Mouse (Mus musculus) adipose tissue, adult 10 weeks (tissue): ENCODE results near the gene Mfng. TPM values are rescaled to one million over a fixed set of nuclear protein-coding genes. Genes with fewer than 3 reads are reported as not detected.

ENCODE experiments used
- polyA plus RNA-seq: library from polyadenylated mRNA; stranded (reverse); fragments of 350-450 nt; fragmentation: Illumina TruSeq; extraction: RNeasy Lipid Tissue Mini Kit (QIAGEN cat#74804); gene quantifications from one replicate; pipeline ENCODE4 v1.2.3, GENCODE M21; 2014; ENCODE audit warnings: low read depth, low replicate concordance

Gene Mfng
- polyA plus RNA-seq: 38.6 TPM

DNA sequence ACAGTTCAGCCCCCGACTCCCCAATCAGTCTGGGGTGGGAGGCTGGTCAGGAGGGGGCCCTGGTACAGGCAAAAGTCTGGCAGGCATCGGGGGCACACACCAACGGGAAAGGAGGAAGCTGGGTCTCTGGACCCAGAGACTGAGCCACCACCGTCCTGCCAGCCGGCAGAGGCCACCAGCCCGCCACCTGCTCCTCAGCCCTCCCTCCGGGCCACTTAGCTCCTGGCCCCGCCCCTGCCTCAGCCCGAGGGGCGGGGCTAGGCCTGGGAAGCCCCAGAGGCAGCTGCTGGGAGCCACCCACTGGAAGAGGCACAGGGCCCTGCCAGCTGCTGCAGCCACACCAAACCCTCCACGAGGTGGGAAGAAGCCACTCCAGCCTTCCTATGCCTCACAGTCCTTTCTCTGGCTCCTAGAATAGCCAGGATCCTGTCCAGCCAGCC lies at the start of gene Mfng:
TSS of gene Mfng (minus strand) at position 186 of the 440 bp plus-strand sequence.

DNA sequence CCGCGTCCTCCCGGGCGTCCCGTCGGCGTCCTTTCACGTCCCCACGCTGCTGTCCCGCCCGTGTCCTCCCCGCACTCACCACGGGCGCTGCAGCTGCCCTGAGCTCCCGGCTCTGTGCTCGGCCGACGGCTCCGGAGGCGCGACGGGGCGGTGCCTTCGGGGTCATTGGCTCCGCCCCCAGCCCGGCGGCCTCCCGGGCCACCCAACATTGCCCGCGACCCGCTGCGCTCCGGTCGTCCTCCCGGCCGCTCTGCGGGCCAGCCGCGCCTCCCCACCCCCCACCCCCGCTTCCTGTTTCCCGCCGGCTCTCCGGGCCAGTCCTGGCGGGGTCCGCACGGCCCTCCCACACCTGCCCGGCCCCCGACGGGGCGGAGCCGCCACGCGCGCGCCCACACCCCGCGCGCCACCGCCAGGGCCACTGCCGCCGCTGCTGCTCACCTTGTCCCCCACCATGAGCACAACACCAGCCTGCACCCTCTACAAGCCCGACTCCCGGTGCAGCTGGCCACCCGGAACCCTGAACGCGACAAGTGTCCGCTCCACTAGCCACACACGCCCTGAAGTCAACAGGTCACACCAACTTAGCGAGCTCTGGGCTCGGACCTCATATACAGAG lies 29.6 kb upstream of the Mfng start, which contains the start of gene Card10:
TSS of gene Card10 (minus strand) at position 267 of the 616 bp plus-strand sequence.

DNA sequence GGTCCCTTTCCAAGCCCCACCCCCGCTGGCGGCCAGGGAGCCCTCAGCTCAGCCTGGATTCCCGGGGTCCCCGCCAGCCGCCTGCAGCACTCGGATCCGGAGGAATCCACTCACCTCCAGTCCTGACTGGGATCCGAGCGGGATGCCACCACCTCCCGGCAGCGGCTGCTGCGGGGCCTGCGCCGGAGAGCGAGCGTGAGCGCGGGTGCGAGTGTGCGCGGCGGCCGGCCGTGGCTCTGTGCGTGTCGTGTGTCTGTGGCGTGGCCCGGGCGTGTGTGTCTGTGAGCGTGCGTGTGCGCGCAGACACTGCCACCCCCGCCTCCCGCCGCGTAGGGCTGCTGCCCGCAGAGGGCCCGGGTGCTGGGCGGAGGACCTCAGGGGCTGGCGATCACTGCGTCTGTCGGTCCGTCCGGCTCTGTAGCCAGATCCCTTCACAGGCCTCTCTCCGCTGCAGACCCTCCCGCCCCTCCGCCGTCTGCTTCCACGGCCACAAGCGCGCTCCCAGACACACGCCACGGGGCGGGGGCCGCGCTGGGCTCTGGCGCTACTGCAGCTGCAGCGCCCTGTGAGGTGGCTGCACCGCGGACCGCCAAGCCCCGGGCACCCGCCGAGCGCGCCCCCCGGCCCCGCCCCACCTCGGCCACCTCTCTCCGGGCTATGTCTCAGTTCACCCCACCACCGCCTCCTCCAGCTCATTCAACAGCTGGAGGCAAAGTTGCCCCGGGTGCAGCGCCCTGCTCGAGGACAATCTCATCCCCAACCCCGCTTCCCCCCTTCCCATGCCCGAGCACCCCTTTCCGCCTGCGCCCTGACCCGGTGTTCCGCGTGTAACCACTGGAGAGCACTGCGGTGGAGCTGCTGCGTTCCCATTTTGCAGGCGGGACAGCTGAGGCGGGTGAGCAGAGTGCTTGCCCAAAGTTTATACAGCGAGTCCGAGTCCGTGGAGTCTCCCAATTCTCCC lies 54.7 kb downstream of the Mfng start, which contains the start of gene Elfn2:
TSS of gene Elfn2 (minus strand) at position 482 of the 961 bp plus-strand sequence.

Other genes starting within 250 kb of the Mfng start
- 14.7 TPM for gene C1qtnf6, start 242.1 kb downstream of the Mfng start, polyA plus RNA-seq
- not detected for gene Sstr3, start 228.8 kb downstream of the Mfng start, polyA plus RNA-seq
- 9.9 TPM for gene Rac2, start 200.7 kb downstream of the Mfng start, polyA plus RNA-seq
- 28.4 TPM for gene Cyth4, start 176.4 kb downstream of the Mfng start, polyA plus RNA-seq
- gene Elfn2, start 54.7 kb downstream of the Mfng start, polyA plus RNA-seq: 0.46 TPM
- gene Card10, start 29.6 kb upstream of the Mfng start, polyA plus RNA-seq: 22.6 TPM
- gene Cdc42ep1, start 69.1 kb upstream of the Mfng start, polyA plus RNA-seq: 41.9 TPM
- 4.6 TPM for gene Lgals2, start 82.1 kb upstream of the Mfng start, polyA plus RNA-seq
- gene Gga1, start 103.7 kb upstream of the Mfng start, polyA plus RNA-seq: 49.2 TPM
- gene Gm49510, start 126.2 kb upstream of the Mfng start, polyA plus RNA-seq: not detected
- gene Sh3bp1, start 126.3 kb upstream of the Mfng start, polyA plus RNA-seq: 11.6 TPM
- 3.2 TPM for gene Pdxp, start 140.4 kb upstream of the Mfng start, polyA plus RNA-seq
- 1,028 TPM for gene Lgals1, start 153.2 kb upstream of the Mfng start, polyA plus RNA-seq
- gene Nol12, start 161.5 kb upstream of the Mfng start, polyA plus RNA-seq: 33.5 TPM
- gene Triobp, start 174.2 kb upstream of the Mfng start, polyA plus RNA-seq: 45.1 TPM